Mouse (Mus musculus): ENCODE results near the gene Ccn6. TPM values are rescaled to one million over a fixed set of nuclear protein-coding genes. Genes with fewer than 3 reads are reported as not detected.

The Ccn6 gene
- polyA plus RNA-seq, 1 experiment from 2014 or later, result 0.28 TPM

- H3K4me3 ChIP-seq (ENCODE audit: low read depth, low read length), result no peak overlapping the region
- DNase-seq (ENCODE audit: low spot score), result peak; percentile 40
- ATAC-seq, result no peak
- no peak overlapping the region for H3K27ac ChIP-seq (ENCODE audit: low read depth, low read length)
- H3K36me3 ChIP-seq (ENCODE audit: control insufficient read depth, insufficient read depth, low read length), result no peaks in the 10 kb centered on the region
- no peaks in the 10 kb centered on the region for H3K27me3 ChIP-seq (replicated peaks; ENCODE audit: control insufficient read depth, insufficient read depth, low read length)
- no peaks in the 10 kb centered on the region for H3K9me3 ChIP-seq (replicated peaks; ENCODE audit: control insufficient read depth, low read length)
- 79% methylated on average over 8 of the region's 8 CpGs for WGBS
- no peak overlapping the region for H3K9ac ChIP-seq (ENCODE audit: low read length)
- H3K4me2 ChIP-seq (ENCODE audit: low read length), result no peak overlapping the region
- H3K4me1 ChIP-seq (ENCODE audit: control insufficient read depth, insufficient read depth, low read length), result no peaks in the 10 kb centered on the region
Observed at GRCm38 (mm10) chr10:39184864-39185544, 21.4 kb upstream of the Ccn6 start.

- WGBS, result 91% methylated on average over 5 of the region's 5 CpGs
- Histone ChIP-seq H3K4me2 (ENCODE audit: low read length) (no peak overlapping the region), H3K36me3 (ENCODE audit: control insufficient read depth, insufficient read depth, low read length) (no peaks in the 10 kb centered on the region), H3K4me3 (ENCODE audit: low read depth, low read length) (no peak overlapping the region), H3K9ac (ENCODE audit: low read length) (no peak overlapping the region), H3K9me3 (replicated peaks; ENCODE audit: control insufficient read depth, low read length) (no peaks in the 10 kb centered on the region), H3K27ac (ENCODE audit: low read depth, low read length) (no peak overlapping the region), H3K4me1 (ENCODE audit: control insufficient read depth, insufficient read depth, low read length) (peaks cover 15% of the 10 kb centered on the region; the same call in 1 of the 2 replicates), H3K27me3 (replicated peaks; ENCODE audit: control insufficient read depth, insufficient read depth, low read length) (no peaks in the 10 kb centered on the region)
- DNase-seq (ENCODE audit: low spot score) (no peak), ATAC-seq (no peak)
Observed at GRCm38 (mm10) chr10:39176981-39177380, 13.4 kb upstream of the Ccn6 start.

DNA sequence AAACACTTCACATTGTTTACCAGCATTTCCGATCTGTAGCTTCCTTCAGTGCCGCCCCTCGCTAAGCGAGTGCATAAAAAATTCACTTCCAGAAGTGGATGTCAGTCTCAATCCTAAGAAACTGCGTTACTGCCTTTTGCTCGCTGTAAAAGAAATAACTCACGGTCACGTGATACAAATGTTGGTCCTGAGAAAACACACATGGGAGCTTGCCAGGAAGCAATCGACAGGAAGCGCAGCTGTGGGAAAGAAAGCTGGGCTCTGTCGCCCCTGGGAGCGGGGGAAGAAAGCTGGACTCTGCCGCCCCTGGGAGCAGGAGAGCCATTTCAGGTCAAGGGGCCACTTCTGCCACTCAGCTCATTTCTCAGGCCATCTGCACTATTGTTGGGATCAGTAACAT is 9.5 kb upstream of the Ccn6 start:
- WGBS, result 38% methylated on average over 13 of the region's 13 CpGs
- no peaks in the 10 kb centered on the region for H3K36me3 ChIP-seq (ENCODE audit: control insufficient read depth, insufficient read depth, low read length)
- peaks cover 20% of the 10 kb centered on the region for H3K4me1 ChIP-seq (ENCODE audit: control insufficient read depth, insufficient read depth, low read length)
- H3K4me3 ChIP-seq (ENCODE audit: low read depth, low read length), result no peak overlapping the region; the same call in 1 of the 2 replicates
- H3K4me2 ChIP-seq (ENCODE audit: low read length), result peak overlapping the region; percentile 64
- H3K9me3 ChIP-seq (replicated peaks; ENCODE audit: control insufficient read depth, low read length), result no peaks in the 10 kb centered on the region
- peak overlapping the region; percentile 92 for H3K27ac ChIP-seq (ENCODE audit: low read depth, low read length)
- H3K9ac ChIP-seq (ENCODE audit: low read length), result peak overlapping the region; percentile 18; the same call in 1 of the 2 replicates
- no peaks in the 10 kb centered on the region for H3K27me3 ChIP-seq (replicated peaks; ENCODE audit: control insufficient read depth, insufficient read depth, low read length)
- DNase-seq (ENCODE audit: low spot score), result peak; percentile 79
- ATAC-seq, result no peak

GRCm38 (mm10) chr10:39172540-39172931 is 8.9 kb upstream of the Ccn6 start:
- Histone ChIP-seq H3K4me3 (ENCODE audit: low read depth, low read length) (peak overlapping the region; percentile 35; the same call in 1 of the 2 replicates), H3K27me3 (replicated peaks; ENCODE audit: control insufficient read depth, insufficient read depth, low read length) (no peaks in the 10 kb centered on the region), H3K9ac (ENCODE audit: low read length) (peak overlapping the region; percentile 41; the same call in 1 of the 2 replicates), H3K4me1 (ENCODE audit: control insufficient read depth, insufficient read depth, low read length) (peaks cover 20% of the 10 kb centered on the region), H3K4me2 (ENCODE audit: low read length) (peak overlapping the region; percentile 64), H3K27ac (ENCODE audit: low read depth, low read length) (peak overlapping the region; percentile 92), H3K36me3 (ENCODE audit: control insufficient read depth, insufficient read depth, low read length) (no peaks in the 10 kb centered on the region), H3K9me3 (replicated peaks; ENCODE audit: control insufficient read depth, low read length) (no peaks in the 10 kb centered on the region)
- DNase-seq (ENCODE audit: low spot score) (no peak), ATAC-seq (no peak)
- WGBS, result 80% methylated on average over 6 of the region's 6 CpGs

DNA sequence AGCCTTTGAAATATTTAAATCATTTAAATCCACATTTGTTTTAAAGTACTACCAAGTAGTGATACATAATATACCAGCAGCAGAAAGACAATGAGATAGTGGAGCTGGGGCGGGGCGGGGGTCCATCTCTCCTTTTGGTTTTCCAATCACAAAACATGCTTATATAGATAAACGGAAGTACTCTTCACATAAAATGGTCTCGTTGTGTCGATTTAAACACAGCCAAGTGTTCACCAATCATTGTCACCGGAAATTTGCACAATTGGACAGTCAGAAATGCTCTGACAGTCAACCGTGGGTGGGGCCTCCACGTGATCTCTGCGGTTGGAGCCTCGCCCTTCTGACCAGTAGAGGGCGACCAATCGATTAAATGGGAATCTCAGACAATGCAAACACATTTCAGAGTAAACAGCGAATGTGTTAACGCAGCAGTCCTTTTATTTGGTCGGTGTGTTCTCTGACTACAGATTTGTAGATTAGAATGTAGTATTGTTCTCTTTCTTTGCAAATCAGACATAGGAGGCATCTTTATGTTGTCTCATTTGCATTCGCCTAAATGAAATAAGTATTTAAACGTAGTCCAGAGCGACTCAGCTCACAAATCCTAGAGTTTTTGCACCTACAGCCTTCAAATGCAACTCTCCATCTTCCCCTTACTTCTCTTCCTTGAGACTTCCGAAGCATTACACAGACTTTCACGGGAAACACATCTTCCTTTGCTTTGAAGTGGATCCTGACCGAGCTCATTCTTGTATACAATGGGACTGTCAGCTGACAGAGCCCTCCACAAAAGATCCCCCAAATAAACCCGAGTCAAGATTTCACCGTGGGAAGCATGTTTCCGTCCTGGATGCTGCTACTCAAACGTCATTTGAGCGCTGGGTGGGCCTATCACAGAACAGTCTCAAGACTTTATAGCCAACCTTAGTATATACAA is 8.3 kb upstream of the Ccn6 start:
- Histone ChIP-seq H3K4me1 (ENCODE audit: control insufficient read depth, insufficient read depth, low read length) (peaks cover 20% of the 10 kb centered on the region), H3K36me3 (ENCODE audit: control insufficient read depth, insufficient read depth, low read length) (no peaks in the 10 kb centered on the region), H3K27ac (ENCODE audit: low read depth, low read length) (peak overlapping the region; percentile 92), H3K27me3 (replicated peaks; ENCODE audit: control insufficient read depth, insufficient read depth, low read length) (no peaks in the 10 kb centered on the region), H3K9me3 (replicated peaks; ENCODE audit: control insufficient read depth, low read length) (no peaks in the 10 kb centered on the region), H3K9ac (ENCODE audit: low read length) (peak overlapping the region; percentile 58), H3K4me2 (ENCODE audit: low read length) (peak overlapping the region; percentile 64), H3K4me3 (ENCODE audit: low read depth, low read length) (peak overlapping the region; percentile 35)
- DNase-seq (ENCODE audit: low spot score) (peak; percentile 97), ATAC-seq (peak; percentile 84)
- 8% methylated on average over 26 of the region's 26 CpGs for WGBS

DNA sequence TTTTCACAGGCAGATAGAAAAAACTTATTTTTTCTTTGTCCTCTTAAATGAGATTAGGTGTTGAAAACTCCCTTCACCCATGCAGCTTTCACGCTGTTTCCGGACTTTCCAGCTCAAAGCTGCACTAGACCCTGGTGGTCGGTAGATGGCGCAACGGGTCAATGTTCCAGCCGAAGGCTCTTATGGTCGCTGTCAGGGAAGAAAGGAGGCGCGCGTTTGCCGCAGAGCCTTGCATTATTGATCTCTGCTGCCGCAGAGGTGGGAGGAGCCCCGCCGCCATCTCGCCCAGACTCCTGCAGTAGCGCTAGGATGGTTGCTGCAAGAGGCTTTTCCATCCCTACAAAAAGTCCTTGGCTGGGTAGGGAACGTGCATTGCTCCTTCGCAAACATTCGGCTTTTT is 7.5 kb upstream of the Ccn6 start:
- no peaks in the 10 kb centered on the region for H3K27me3 ChIP-seq (replicated peaks; ENCODE audit: control insufficient read depth, insufficient read depth, low read length)
- H3K9me3 ChIP-seq (replicated peaks; ENCODE audit: control insufficient read depth, low read length), result no peaks in the 10 kb centered on the region
- ATAC-seq (peak; percentile 94), DNase-seq (ENCODE audit: low spot score) (peak; percentile 97)
- H3K36me3 ChIP-seq (ENCODE audit: control insufficient read depth, insufficient read depth, low read length), result no peaks in the 10 kb centered on the region
- H3K4me3 ChIP-seq (ENCODE audit: low read depth, low read length), result peak overlapping the region; percentile 35
- H3K4me1 ChIP-seq (ENCODE audit: control insufficient read depth, insufficient read depth, low read length), result peaks cover 20% of the 10 kb centered on the region
- peak overlapping the region; percentile 58 for H3K9ac ChIP-seq (ENCODE audit: low read length)
- WGBS, result under 1% methylated on average over 19 of the region's 19 CpGs
- peak overlapping the region; percentile 92 for H3K27ac ChIP-seq (ENCODE audit: low read depth, low read length)
- H3K4me2 ChIP-seq (ENCODE audit: low read length), result peak overlapping the region; percentile 64

DNA sequence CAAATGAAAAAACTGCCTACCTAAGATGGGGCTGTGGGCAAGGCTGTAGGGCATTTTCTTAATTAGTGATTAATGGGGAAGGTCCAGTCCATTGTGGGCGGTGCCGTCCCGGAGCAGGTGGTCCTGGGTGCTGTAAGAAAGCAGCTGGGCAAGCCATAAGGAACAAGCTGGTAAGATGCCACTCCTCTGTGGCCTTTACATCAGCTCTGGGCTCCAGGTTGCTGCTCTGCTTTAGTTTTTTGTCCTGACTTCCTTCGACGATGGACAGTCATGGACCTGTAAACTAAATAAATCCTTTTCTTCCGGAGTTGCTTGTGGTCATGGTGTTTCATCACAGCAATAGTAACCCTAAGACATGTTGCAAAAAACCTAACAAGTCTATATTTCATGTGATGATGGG is 7.1 kb upstream of the Ccn6 start:
- Histone ChIP-seq H3K9ac (ENCODE audit: low read length) (0 out of 2 replicates have a peak overlapping the region, but pooled peaks have one; percentile 0), H3K4me3 (ENCODE audit: low read depth, low read length) (no peak overlapping the region), H3K4me1 (ENCODE audit: control insufficient read depth, insufficient read depth, low read length) (peaks cover 20% of the 10 kb centered on the region), H3K36me3 (ENCODE audit: control insufficient read depth, insufficient read depth, low read length) (no peaks in the 10 kb centered on the region), H3K4me2 (ENCODE audit: low read length) (peak overlapping the region; percentile 64; the same call in 1 of the 2 replicates), H3K27me3 (replicated peaks; ENCODE audit: control insufficient read depth, insufficient read depth, low read length) (no peaks in the 10 kb centered on the region), H3K9me3 (replicated peaks; ENCODE audit: control insufficient read depth, low read length) (no peaks in the 10 kb centered on the region), H3K27ac (ENCODE audit: low read depth, low read length) (no peak overlapping the region)
- peak; percentile 45 for DNase-seq (ENCODE audit: low spot score)
- 9% methylated on average over 6 of the region's 6 CpGs for WGBS
- peak; percentile 10 for ATAC-seq

- no peak overlapping the region for H3K4me3 ChIP-seq (ENCODE audit: low read depth, low read length)
- H3K4me1 ChIP-seq (ENCODE audit: control insufficient read depth, insufficient read depth, low read length), result peaks cover 24% of the 10 kb centered on the region
- peak; percentile 78 for DNase-seq (ENCODE audit: low spot score)
- no peaks in the 10 kb centered on the region for H3K9me3 ChIP-seq (replicated peaks; ENCODE audit: control insufficient read depth, low read length)
- H3K4me2 ChIP-seq (ENCODE audit: low read length), result peak overlapping the region; percentile 64
- 7% methylated on average over 8 of the region's 8 CpGs for WGBS
- ATAC-seq, result peak; percentile 24
- H3K27ac ChIP-seq (ENCODE audit: low read depth, low read length), result no peak overlapping the region
- H3K27me3 ChIP-seq (replicated peaks; ENCODE audit: control insufficient read depth, insufficient read depth, low read length), result no peaks in the 10 kb centered on the region
- no peaks in the 10 kb centered on the region for H3K36me3 ChIP-seq (ENCODE audit: control insufficient read depth, insufficient read depth, low read length)
- no peak overlapping the region for H3K9ac ChIP-seq (ENCODE audit: low read length)
Observed at GRCm38 (mm10) chr10:39170181-39170580, 6.6 kb upstream of the Ccn6 start.
